Mouse (Mus musculus): ENCODE data around the gene Usp18. TPM values are rescaled to one million over a fixed set of nuclear protein-coding genes. Genes with fewer than 3 reads are reported as not detected.

Gene Usp18
- polyA plus RNA-seq, 1 experiment = 9.7 TPM

DNA sequence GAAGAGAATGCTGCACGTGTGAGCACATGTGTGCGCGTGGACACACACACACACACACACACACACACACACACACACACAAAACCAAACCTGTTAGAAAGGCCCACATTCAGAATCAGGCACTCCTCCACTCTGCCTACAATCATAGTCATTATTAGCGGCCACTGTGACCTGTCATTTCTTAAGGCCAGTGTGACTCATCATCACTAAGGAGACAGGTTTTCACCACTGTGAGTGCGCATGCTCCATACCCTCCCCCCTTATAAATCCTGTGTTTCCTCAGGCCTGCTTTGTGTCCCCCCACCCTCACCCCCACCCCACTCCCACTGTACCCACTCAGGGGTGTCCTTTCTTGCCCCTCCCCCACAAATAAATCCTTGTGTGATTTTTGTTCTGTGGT lies 38.4 kb downstream of the Usp18 start:
- Histone ChIP-seq H3K27ac (ENCODE audit: insufficient read depth, low read depth, low read length) (no peak overlapping the region), H3K4me1 (ENCODE audit: control insufficient read depth, insufficient read depth, low read length) (no peaks in the 10 kb centered on the region), H3K27me3 (replicated peaks; ENCODE audit: control insufficient read depth, insufficient read depth, low read length) (no peaks in the 10 kb centered on the region), H3K36me3 (ENCODE audit: control insufficient read depth, insufficient read depth, low read length) (no peaks in the 10 kb centered on the region), H3K4me3 (ENCODE audit: insufficient read depth, low read depth, low read length) (no peak overlapping the region)
- DNase-seq = no peak
- TF ChIP-seq POLR2A (IDR thresholded peaks at IDR 0.05; ENCODE audit: low read depth, low read length) (no peak), CTCF (conservative IDR thresholded peaks at IDR 0.05; ENCODE audit: insufficient read depth, insufficient read length, low read depth, low read length) (no peak)
- WGBS = 85% methylated on average over 5 of the region's 5 CpGs

DNA sequence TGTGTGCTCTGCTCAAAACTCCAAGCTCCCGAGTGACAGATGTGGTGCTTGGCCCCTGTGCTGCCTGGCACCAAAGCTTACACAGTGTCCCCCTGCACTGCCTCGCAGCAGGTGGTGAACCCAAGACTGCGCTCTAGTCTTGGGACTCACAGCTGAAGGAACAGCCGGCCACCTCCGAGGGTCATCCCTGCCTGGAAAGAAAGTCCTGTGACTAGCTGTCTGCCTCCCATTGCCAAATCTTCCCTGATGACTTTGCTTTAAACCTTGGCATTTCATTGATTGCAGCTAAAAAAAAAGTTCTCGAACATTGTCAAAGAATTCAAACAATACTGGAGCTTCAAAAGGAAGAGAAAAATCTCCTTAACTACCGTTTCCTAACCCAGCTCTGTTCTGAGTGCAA lies 53.6 kb downstream of the Usp18 start:
- 37% methylated on average over 7 of the region's 7 CpGs for WGBS
- Histone ChIP-seq H3K27ac (ENCODE audit: insufficient read depth, low read depth, low read length) (no peak overlapping the region), H3K4me1 (ENCODE audit: control insufficient read depth, insufficient read depth, low read length) (peaks cover 3% of the 10 kb centered on the region; the same call in 1 of the 2 replicates), H3K27me3 (replicated peaks; ENCODE audit: control insufficient read depth, insufficient read depth, low read length) (no peaks in the 10 kb centered on the region), H3K36me3 (ENCODE audit: control insufficient read depth, insufficient read depth, low read length) (no peaks in the 10 kb centered on the region), H3K4me3 (ENCODE audit: insufficient read depth, low read depth, low read length) (no peak overlapping the region)
- no peak for DNase-seq
- TF ChIP-seq CTCF (conservative IDR thresholded peaks at IDR 0.05; ENCODE audit: insufficient read depth, insufficient read length, low read depth, low read length) (no peak), POLR2A (IDR thresholded peaks at IDR 0.05; ENCODE audit: low read depth, low read length) (no peak)

DNA sequence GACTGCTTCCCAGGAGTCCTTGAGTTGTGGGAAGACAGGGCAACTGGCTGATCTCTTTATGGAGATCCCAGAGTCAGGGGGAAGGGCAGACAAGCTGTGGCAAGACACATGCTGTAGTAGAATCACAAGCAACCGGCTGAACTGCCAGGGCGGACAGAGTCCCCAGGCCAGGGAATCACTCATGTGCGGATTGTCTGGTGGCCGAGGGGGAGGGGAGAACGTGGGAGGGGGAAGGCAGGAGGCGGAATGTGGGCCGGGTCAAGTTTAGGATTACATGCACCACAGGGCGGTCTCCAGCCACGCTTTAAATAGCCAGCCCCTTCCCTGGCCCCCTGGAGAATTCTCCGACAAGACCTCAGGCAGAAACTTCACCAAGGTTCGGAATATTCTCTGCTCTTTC lies 54.2 kb downstream of the Usp18 start, which contains the start of gene Slc6a13:
TSS of gene Slc6a13 (plus strand) at position 274 of the 400 bp plus-strand sequence.
- H3K36me3 ChIP-seq (ENCODE audit: control insufficient read depth, insufficient read depth, low read length) = no peaks in the 10 kb centered on the region
- DNase-seq = peak; percentile 86
- no peaks in the 10 kb centered on the region for H3K27me3 ChIP-seq (replicated peaks; ENCODE audit: control insufficient read depth, insufficient read depth, low read length)
- TF ChIP-seq POLR2A (IDR thresholded peaks at IDR 0.05; ENCODE audit: low read depth, low read length) (no peak), CTCF (conservative IDR thresholded peaks at IDR 0.05; ENCODE audit: insufficient read depth, insufficient read length, low read depth, low read length) (no peak)
- H3K4me3 ChIP-seq (ENCODE audit: insufficient read depth, low read depth, low read length) = peak within 1 kb of the TSS; percentile 13; the same call in 1 of the 2 replicates
- peaks cover 3% of the 10 kb centered on the region; the same call in 1 of the 2 replicates for H3K4me1 ChIP-seq (ENCODE audit: control insufficient read depth, insufficient read depth, low read length)
- WGBS = 6% methylated on average over 11 of the region's 11 CpGs
- peak within 1 kb of the TSS; percentile 57 for H3K27ac ChIP-seq (ENCODE audit: insufficient read depth, low read depth, low read length)

DNA sequence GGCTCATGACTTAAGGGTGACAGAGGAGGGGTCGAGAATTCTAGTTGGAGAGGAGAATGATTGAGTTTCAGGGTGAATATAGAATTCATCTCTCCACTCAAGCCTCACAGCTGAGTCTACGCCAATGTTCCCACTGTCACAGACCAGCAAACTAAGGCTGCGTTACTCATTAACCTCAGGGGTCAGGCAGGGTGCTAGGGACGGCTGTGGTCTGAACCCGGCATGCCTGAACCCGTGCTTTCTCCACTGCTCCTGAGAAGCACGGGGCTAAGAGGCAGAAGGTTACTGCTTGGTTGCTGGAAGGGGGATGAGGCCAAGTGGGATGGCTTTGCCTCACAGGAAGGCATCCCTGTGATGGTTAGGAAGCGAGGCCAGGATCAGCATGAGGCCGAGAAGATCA lies 54.8 kb downstream of the Usp18 start:
- Histone ChIP-seq H3K4me1 (ENCODE audit: control insufficient read depth, insufficient read depth, low read length) (peaks cover 3% of the 10 kb centered on the region; the same call in 1 of the 2 replicates), H3K27me3 (replicated peaks; ENCODE audit: control insufficient read depth, insufficient read depth, low read length) (no peaks in the 10 kb centered on the region), H3K27ac (ENCODE audit: insufficient read depth, low read depth, low read length) (peak overlapping the region; percentile 57), H3K36me3 (ENCODE audit: control insufficient read depth, insufficient read depth, low read length) (no peaks in the 10 kb centered on the region), H3K4me3 (ENCODE audit: insufficient read depth, low read depth, low read length) (peak overlapping the region; percentile 13; the same call in 1 of the 2 replicates)
- TF ChIP-seq CTCF (conservative IDR thresholded peaks at IDR 0.05; ENCODE audit: insufficient read depth, insufficient read length, low read depth, low read length) (no peak), POLR2A (IDR thresholded peaks at IDR 0.05; ENCODE audit: low read depth, low read length) (no peak)
- whole genome bisulfite sequencing = 35% methylated on average over 9 of the region's 9 CpGs
- peak; percentile 94 for DNase-seq

DNA sequence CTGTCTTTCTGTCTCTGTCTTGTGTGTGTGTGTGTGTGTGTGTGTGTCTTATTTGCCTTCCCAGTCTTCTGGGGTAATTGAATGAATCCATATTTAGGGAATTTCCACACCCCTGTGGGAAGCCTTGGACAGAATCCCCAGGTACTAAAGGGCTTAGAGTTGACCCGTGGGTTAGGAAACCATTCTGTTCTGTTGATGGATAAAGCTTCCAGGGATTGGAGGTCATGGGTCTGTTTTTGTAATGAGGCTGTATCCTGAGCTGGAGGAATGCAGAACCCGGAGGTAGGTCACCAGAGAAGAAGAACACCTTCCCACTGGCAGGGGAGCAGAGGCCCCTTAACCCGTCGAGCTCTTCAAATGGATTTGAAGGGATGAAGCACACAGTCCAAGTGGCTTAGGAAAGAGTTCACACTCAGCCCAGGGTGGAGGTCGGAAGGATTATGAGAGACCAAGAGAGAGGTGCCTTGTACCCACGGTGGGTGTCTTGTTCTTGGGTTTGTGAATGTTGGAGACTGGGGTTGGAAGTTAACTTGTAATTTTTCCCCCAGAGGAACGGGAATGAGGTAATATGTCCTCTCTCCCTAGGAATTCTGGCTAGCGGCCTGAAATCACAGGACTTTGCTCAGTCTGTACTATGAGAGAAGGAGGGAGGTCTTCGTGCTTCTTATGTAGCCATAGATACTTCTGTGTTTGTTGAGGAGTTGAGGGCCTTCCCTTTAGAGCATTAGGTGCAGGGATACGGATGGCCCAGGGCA lies 57.9 kb downstream of the Usp18 start:
- Histone ChIP-seq H3K27me3 (replicated peaks; ENCODE audit: control insufficient read depth, insufficient read depth, low read length) (no peaks in the 10 kb centered on the region), H3K4me1 (ENCODE audit: control insufficient read depth, insufficient read depth, low read length) (peaks cover 5% of the 10 kb centered on the region), H3K27ac (ENCODE audit: insufficient read depth, low read depth, low read length) (peak overlapping the region; percentile 98), H3K4me3 (ENCODE audit: insufficient read depth, low read depth, low read length) (no peak overlapping the region), H3K36me3 (ENCODE audit: control insufficient read depth, insufficient read depth, low read length) (no peaks in the 10 kb centered on the region)
- peak; percentile 85 for DNase-seq
- WGBS = 41% methylated on average over 10 of the region's 10 CpGs
- TF ChIP-seq CTCF (conservative IDR thresholded peaks at IDR 0.05; ENCODE audit: insufficient read depth, insufficient read length, low read depth, low read length) (no peak), POLR2A (IDR thresholded peaks at IDR 0.05; ENCODE audit: low read depth, low read length) (no peak)

DNA sequence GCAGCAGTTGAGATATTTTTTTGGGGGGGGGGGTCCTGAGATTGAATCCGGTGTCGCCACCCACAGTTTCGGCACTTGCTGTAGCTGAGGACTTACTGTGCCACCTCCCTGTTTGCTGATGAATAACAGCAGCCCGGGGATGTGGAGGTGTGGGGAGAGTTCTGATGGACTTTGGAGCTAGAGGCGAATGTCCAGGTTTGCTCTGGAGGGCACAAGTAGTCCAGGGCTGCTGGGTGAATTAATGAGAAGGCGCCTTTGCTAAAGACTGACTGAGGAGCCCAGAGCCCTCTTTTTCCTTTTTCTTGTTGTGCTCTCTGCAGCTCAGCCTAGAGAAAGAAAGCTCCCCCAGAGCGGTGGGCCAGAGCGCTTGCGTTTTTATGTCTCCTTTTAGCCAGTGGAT lies 58.9 kb downstream of the Usp18 start:
- DNase-seq = peak; percentile 91
- no peak for TF ChIP-seq POLR2A (IDR thresholded peaks at IDR 0.05; ENCODE audit: low read depth, low read length)
- TF ChIP-seq CTCF (conservative IDR thresholded peaks at IDR 0.05; ENCODE audit: insufficient read depth, insufficient read length, low read depth, low read length) = 0 out of 2 replicates have a peak, but pooled peaks have one; percentile 10
- Histone ChIP-seq H3K36me3 (ENCODE audit: control insufficient read depth, insufficient read depth, low read length) (no peaks in the 10 kb centered on the region), H3K27me3 (replicated peaks; ENCODE audit: control insufficient read depth, insufficient read depth, low read length) (no peaks in the 10 kb centered on the region), H3K27ac (ENCODE audit: insufficient read depth, low read depth, low read length) (peak overlapping the region; percentile 98), H3K4me3 (ENCODE audit: insufficient read depth, low read depth, low read length) (peak overlapping the region; percentile 19; the same call in 1 of the 2 replicates), H3K4me1 (ENCODE audit: control insufficient read depth, insufficient read depth, low read length) (peaks cover 7% of the 10 kb centered on the region)
- 59% methylated on average over 9 of the region's 9 CpGs for WGBS

DNA sequence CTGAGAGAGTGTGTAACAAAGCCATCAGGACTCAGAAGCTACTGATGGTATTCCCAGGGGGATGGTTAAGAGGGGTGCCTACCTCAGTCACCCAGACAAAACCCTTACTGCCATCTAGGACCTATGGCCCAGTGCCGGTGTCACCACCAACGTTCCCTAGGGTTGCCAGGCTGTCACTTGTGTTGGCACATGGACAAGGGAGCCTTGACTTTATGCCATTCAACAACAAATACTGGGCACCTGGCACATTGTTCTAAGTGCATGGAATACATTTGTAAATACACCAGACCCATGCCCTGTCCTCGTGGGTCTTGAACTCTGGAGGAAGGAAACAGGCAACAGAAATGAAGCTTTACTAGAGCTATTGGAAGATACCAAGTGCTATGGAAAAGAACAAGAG lies 59.9 kb downstream of the Usp18 start:
- H3K4me3 ChIP-seq (ENCODE audit: insufficient read depth, low read depth, low read length) = no peak overlapping the region
- 68% methylated on average over 3 of the region's 3 CpGs for WGBS
- TF ChIP-seq CTCF (conservative IDR thresholded peaks at IDR 0.05; ENCODE audit: insufficient read depth, insufficient read length, low read depth, low read length) (no peak), POLR2A (IDR thresholded peaks at IDR 0.05; ENCODE audit: low read depth, low read length) (no peak)
- no peaks in the 10 kb centered on the region for H3K27me3 ChIP-seq (replicated peaks; ENCODE audit: control insufficient read depth, insufficient read depth, low read length)
- DNase-seq = peak; percentile 40
- H3K27ac ChIP-seq (ENCODE audit: insufficient read depth, low read depth, low read length) = peak overlapping the region; percentile 62
- no peaks in the 10 kb centered on the region for H3K36me3 ChIP-seq (ENCODE audit: control insufficient read depth, insufficient read depth, low read length)
- H3K4me1 ChIP-seq (ENCODE audit: control insufficient read depth, insufficient read depth, low read length) = peaks cover 9% of the 10 kb centered on the region

Data from kidney, adult 2 months (tissue).